Mouse (Mus musculus) intestine, postnatal 0 days (tissue): ENCODE results near the gene Gramd1b. TPM values are rescaled to one million over a fixed set of nuclear protein-coding genes. Genes with fewer than 3 reads are reported as not detected.

ENCODE experiments used
- ATAC-seq: fragments of 200-750 bp; cut with Nextera tagmentation; 2 replicates; pipeline ENCODE4 v1.8.0; 2017; ENCODE audit warnings: mild to moderate bottlenecking, moderate TSS enrichment, moderate library complexity
- H3K27ac ChIP-seq: fragments of 300-500 bp; sonication (generic); 2 replicates; pipeline ENCODE4 v1.5.1; 2014; ENCODE audit warnings: mild to moderate bottlenecking, low read depth, low read length, moderate library complexity
- H3K27me3 ChIP-seq: fragments of 300-500 bp; sonication (generic); replicated peaks from 2 replicates; pipeline ENCODE4 v1.6.1; 2014; ENCODE audit warnings: low read length, mixed read lengths; ENCODE audit not compliant: control insufficient read depth, insufficient read depth
- H3K36me3 ChIP-seq: fragments of 300-500 bp; sonication (generic); 2 replicates; pipeline ENCODE4 v1.6.1; 2014; ENCODE audit warnings: mild to moderate bottlenecking, moderate library complexity; ENCODE audit not compliant: control insufficient read depth, insufficient read depth
- H3K4me1 ChIP-seq: fragments of 300-500 bp; sonication (generic); replicated peaks from 2 replicates; pipeline ENCODE4 v1.6.1; 2014; ENCODE audit warnings: antibody characterized with exemption, low read length, mixed read lengths; ENCODE audit not compliant: control insufficient read depth, insufficient read depth
- H3K4me2 ChIP-seq: fragments of 300-500 bp; sonication (generic); replicated peaks from 2 replicates; pipeline ENCODE4 v1.6.1; 2014; ENCODE audit warnings: low read depth, mild to moderate bottlenecking, moderate library complexity
- H3K4me3 ChIP-seq: fragments of 300-500 bp; sonication (generic); 2 replicates; pipeline ENCODE4 v1.5.1; 2014; ENCODE audit warnings: low read depth, low read length
- H3K9ac ChIP-seq: fragments of 300-500 bp; sonication (generic); 2 replicates; pipeline ENCODE4 v1.6.1; 2014; ENCODE audit warnings: mild to moderate bottlenecking, low read depth, low read length
- H3K9me3 ChIP-seq: fragments of 300-500 bp; sonication (generic); 2 replicates; pipeline ENCODE4 v1.6.1; 2016; ENCODE audit warnings: mixed run types; ENCODE audit not compliant: control insufficient read depth
- CTCF ChIP-seq: sonication (generic); IDR thresholded peaks from 2 replicates; pipeline ENCODE4 v1.5.1; 2016; ENCODE audit warnings: low read depth, mild to moderate bottlenecking, control low read depth, antibody characterized with exemption, moderate library complexity
- WGBS: fragments of 180-500 bp; shearing (Covaris S2); extraction: QIAGEN DNeasy Blood & Tissue Kit; methylation state at CpG from one replicate; pipeline ENCODE4 v1.1.7; 2014; 5-methylcytosine and 5-hydroxymethylcytosine counted together
- polyA plus RNA-seq: library from polyadenylated mRNA; unstranded; fragments of >200 nt; fragmentation: Nextera tagmentation; extraction: Ambion mirVana; gene quantifications from 2 replicates; pipeline ENCODE4 v1.2.1, GENCODE M21; 2015

Gene Gramd1b
- polyA plus RNA-seq, 1 experiment from 2014 or later = 15.2 TPM

GRCm38 (mm10) chr9:40462401-40462800 is 68.8 kb downstream of the Gramd1b start:
- Histone ChIP-seq H3K9ac (no peak overlapping the region), H3K4me2 (no peak overlapping the region), H3K4me3 (no peak overlapping the region), H3K27ac (no peak overlapping the region), H3K36me3 (no peaks in the 10 kb centered on the region), H3K9me3 (no peaks in the 10 kb centered on the region), H3K4me1 (peaks cover 15% of the 10 kb centered on the region), H3K27me3 (no peaks in the 10 kb centered on the region)
- no peak for ATAC-seq
- WGBS = 85% methylated on average over 6 of the region's 6 CpGs
- no peak for TF ChIP-seq CTCF

- no peak for ATAC-seq
- H3K27ac ChIP-seq = no peak overlapping the region
These were observed 70.4 kb downstream of the Gramd1b start for GRCm38 (mm10) chr9:40460781-40461180.

GRCm38 (mm10) chr9:40459304-40460280 is 71.6 kb downstream of the Gramd1b start:
- ATAC-seq = no peak
- no peaks in the 10 kb centered on the region for H3K9me3 ChIP-seq
- no peak for TF ChIP-seq CTCF
- no peak overlapping the region for H3K9ac ChIP-seq
- 49% methylated on average over 5 of the region's 5 CpGs for WGBS
- no peak overlapping the region for H3K4me2 ChIP-seq
- H3K27ac ChIP-seq = no peak overlapping the region
- H3K36me3 ChIP-seq = no peaks in the 10 kb centered on the region
- H3K27me3 ChIP-seq = no peaks in the 10 kb centered on the region
- H3K4me3 ChIP-seq = no peak overlapping the region
- peaks cover 11% of the 10 kb centered on the region; the same call in 1 of the 2 replicates for H3K4me1 ChIP-seq

More at GRCm38 (mm10) chr9:40460781-40461180, 70.4 kb downstream of the Gramd1b start:
- H3K36me3 ChIP-seq = no peaks in the 10 kb centered on the region
- H3K9me3 ChIP-seq = no peaks in the 10 kb centered on the region
- WGBS = 28% methylated on average over 6 of the region's 6 CpGs
- H3K4me1 ChIP-seq = peaks cover 12% of the 10 kb centered on the region
- no peak overlapping the region for H3K4me2 ChIP-seq
- no peaks in the 10 kb centered on the region for H3K27me3 ChIP-seq
- TF ChIP-seq CTCF = no peak
- no peak overlapping the region for H3K9ac ChIP-seq
- H3K4me3 ChIP-seq = no peak overlapping the region

- no peaks in the 10 kb centered on the region for H3K36me3 ChIP-seq
- no peak for TF ChIP-seq CTCF
- H3K9ac ChIP-seq = no peak overlapping the region
- WGBS = 71% methylated on average over 4 of the region's 4 CpGs
- H3K4me3 ChIP-seq = no peak overlapping the region
- no peaks in the 10 kb centered on the region for H3K9me3 ChIP-seq
- H3K27ac ChIP-seq = no peak overlapping the region
- H3K4me1 ChIP-seq = peaks cover 11% of the 10 kb centered on the region; the same call in 1 of the 2 replicates
- H3K27me3 ChIP-seq = no peaks in the 10 kb centered on the region
- no peak overlapping the region for H3K4me2 ChIP-seq
- ATAC-seq = no peak
These were observed 72.5 kb downstream of the Gramd1b start for GRCm38 (mm10) chr9:40458559-40459303.

GRCm38 (mm10) chr9:40457448-40457847 is 73.7 kb downstream of the Gramd1b start:
- Histone ChIP-seq H3K27ac (no peak overlapping the region), H3K9me3 (no peaks in the 10 kb centered on the region), H3K4me1 (peaks cover 11% of the 10 kb centered on the region; the same call in 1 of the 2 replicates), H3K4me3 (no peak overlapping the region), H3K4me2 (no peak overlapping the region), H3K27me3 (no peaks in the 10 kb centered on the region), H3K9ac (no peak overlapping the region), H3K36me3 (no peaks in the 10 kb centered on the region)
- TF ChIP-seq CTCF = no peak
- ATAC-seq = peak; percentile 51; the same call in 1 of the 2 replicates
- WGBS = 39% methylated on average over 5 of the region's 5 CpGs

GRCm38 (mm10) chr9:40456191-40456590 is 75.0 kb downstream of the Gramd1b start:
- H3K4me1 ChIP-seq = peaks cover 7% of the 10 kb centered on the region; the same call in 1 of the 2 replicates

More at GRCm38 (mm10) chr9:40456191-40456590, 75.0 kb downstream of the Gramd1b start:
- no peaks in the 10 kb centered on the region for H3K27me3 ChIP-seq
- WGBS = 7% methylated on average over 7 of the region's 7 CpGs
- H3K27ac ChIP-seq = no peak overlapping the region; the same call in 1 of the 2 replicates
- H3K9ac ChIP-seq = peak overlapping the region; percentile 53
- H3K4me2 ChIP-seq = peak overlapping the region; percentile 93
- TF ChIP-seq CTCF = no peak
- peak overlapping the region; percentile 56 for H3K4me3 ChIP-seq
- no peak for ATAC-seq
- no peaks in the 10 kb centered on the region for H3K36me3 ChIP-seq
- H3K9me3 ChIP-seq = no peaks in the 10 kb centered on the region
